Mouse (Mus musculus) cerebellum, adult 2 months (tissue): ENCODE measurements around the gene Ugt1a6b.

ENCODE experiments used
- CTCF ChIP-seq: fragments of 200-500 bp; IDR thresholded peaks from 2 replicates; pipeline ENCODE4 v1.5.1; 2011; ENCODE audit warnings: low read depth, mild to moderate bottlenecking, control low read depth, low read length, moderate library complexity, borderline replicate concordance; ENCODE audit not compliant: insufficient read depth
- POLR2A ChIP-seq: fragments of 200-500 bp; IDR thresholded peaks from 2 replicates; pipeline ENCODE4 v1.6.1; 2011; ENCODE audit warnings: low read length, control low read depth, borderline replicate concordance; ENCODE audit not compliant: insufficient read depth

DNA sequence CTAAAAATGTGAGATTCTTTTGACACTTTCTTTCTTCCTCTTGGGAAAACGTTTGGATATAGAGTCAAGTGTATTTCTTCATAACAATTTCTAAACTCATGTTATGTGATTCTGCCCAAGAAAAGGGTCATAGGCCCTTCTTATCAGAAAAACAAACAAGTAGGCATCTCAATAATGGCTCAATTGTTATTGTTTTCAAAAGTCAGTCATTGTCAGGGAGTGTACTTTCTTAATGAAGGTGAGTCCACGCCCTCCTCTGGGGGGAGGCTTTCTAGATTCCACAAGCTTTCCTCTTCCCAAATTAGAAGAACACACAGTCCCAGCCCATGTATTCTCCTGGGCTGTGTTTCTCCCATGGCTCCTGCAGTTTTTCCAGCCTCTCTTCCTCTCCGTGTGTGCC is 15.5 kb upstream of the Ugt1a6b start, which contains the start of gene Ugt1a8:
- TF ChIP-seq CTCF (no peak), POLR2A (no peak)
